Mouse (Mus musculus) monocyte, adult 2 months (primary cell): ENCODE results near the gene 4930548H24Rik.
"Not testable (repeated sequence)": the region's sequence is repeated elsewhere in the genome, so short reads cannot be mapped to it uniquely, and the experiment has no call there.

Source experiments
- DNase-seq, 2 experiments: peaks; one replicate each; pipeline ENCODE4 v3.0.0; 2022; ENCODE audit warnings: low spot score in 2 of 2, low read depth in 1 of 2

Gene 4930548H24Rik

GRCm38 (mm10) chr5:31485440-31485839, at the start of gene 4930548H24Rik:
Gene 4930548H24Rik, plus strand, starts transcription at chr5:31485740.
- DNase-seq, result no peak

DNA sequence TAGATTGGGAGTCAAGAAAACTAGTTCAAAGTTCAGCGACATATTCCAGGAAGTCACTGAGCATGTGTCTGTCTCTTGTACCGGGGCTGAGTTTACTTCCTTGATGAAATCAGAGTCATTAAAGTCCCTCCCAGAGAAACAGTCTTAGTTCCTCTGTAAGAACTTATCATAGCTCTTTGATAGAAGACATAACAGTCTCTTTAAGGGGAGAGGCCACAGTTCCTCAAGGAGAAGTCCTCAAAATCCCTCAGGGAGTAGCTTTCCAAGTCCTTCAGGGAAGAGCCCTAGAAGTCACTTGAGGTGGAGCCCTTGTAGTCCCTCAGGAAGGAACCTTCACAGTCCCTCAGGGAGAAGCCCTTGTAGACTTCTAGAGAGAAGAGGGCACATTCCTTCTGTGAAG, 34.2 kb upstream of the 4930548H24Rik start:
- no peak for DNase-seq

GRCm38 (mm10) chr5:31451878-31452561, 33.5 kb upstream of the 4930548H24Rik start, which contains the start of gene Zfp512:
Gene Zfp512, plus strand, starts transcription at chr5:31452431.
- DNase-seq, result peak; percentile 68 to 76

DNA sequence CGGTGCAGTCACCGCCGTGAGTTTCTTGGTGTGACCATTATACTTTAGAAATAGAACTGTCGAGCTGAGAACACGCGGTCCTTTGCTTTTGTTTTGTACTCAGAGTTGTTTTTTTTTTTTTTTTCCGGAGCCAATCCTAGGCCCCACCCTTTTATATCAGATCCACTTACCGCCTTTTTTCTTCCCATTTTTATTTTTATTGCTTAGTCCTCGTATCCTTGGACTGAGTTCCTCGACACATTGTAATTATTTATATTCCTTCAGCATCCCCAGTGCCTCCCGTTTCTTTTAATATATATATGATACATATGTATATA, 33.0 kb upstream of the 4930548H24Rik start:
- no peak for DNase-seq

- no peak for DNase-seq
Measured at GRCm38 (mm10) chr5:31452886-31453410, 32.6 kb upstream of the 4930548H24Rik start.

DNA sequence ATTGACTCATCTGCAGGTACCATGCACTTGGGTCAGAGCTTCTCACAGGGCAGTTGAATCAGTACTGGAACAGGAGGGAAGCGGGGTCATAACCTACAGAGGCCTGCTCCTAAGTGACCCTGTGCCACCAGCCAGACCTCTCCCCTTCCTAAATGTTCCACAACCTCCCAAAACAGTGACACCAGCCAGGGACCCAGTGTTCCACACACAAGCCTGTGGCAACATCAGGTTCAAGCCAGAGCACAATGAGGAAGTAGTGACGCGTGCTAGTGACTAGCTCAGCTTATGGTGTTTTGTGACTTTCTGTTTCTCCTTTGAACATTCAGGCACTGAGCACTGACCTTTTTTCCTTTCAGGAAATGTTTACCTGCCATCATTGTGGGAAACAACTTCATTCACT, 17.7 kb upstream of the 4930548H24Rik start:
- peak in 1 of 2 experiments; percentile 32 for DNase-seq

- DNase-seq, result no peak
Measured at GRCm38 (mm10) chr5:31469711-31470110, 15.8 kb upstream of the 4930548H24Rik start.

DNA sequence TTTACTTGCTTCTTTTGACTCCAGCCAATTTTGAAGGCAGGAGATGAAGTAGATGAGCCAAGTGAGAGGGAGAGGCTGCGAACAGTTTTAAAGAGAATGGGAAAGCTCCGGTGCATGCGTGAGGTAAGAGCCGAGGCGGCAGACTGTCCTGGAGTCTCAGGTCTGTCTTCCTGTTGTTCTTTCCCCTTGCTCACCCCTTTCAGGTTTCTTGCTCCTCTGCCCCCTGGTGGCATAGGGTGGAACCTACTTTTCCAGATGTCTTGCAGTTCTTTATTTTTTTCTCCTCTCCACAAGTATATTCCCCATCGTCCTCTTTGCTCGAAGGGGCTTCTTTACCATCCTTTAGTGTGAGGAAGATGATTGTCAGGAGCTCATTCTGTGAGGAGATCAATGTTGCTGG, 15.2 kb upstream of the 4930548H24Rik start:
- DNase-seq, result peak in 1 of 2 experiments; percentile 32

DNA sequence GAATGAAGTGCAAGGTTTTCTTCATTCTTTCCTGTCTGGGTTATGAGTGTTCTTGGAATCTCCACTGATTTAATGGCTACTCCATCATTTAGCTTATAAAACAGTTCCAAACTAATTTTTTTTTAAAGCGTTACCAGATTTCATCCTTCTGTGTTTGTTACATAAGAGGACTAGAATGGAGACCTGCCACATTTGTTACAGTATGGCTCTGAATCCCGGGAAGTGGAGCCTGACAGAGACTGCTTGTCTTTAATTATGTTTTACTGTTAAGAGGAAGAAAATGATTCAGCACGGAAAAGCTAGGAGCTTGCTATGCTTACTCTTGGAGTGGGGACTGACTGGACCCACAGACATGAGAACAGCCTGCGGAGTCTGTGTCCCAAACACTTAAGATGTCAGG, 5.0 kb upstream of the 4930548H24Rik start:
- no peak for DNase-seq

GRCm38 (mm10) chr5:31487889-31488288, 2.3 kb downstream of the 4930548H24Rik start:
- peak in 1 of 2 experiments; percentile 5 for DNase-seq

- no peak for DNase-seq
Measured at GRCm38 (mm10) chr5:31489116-31489769, 3.7 kb downstream of the 4930548H24Rik start.

- DNase-seq, result no peak
Measured at GRCm38 (mm10) chr5:31492031-31492430, 6.5 kb downstream of the 4930548H24Rik start.

DNA sequence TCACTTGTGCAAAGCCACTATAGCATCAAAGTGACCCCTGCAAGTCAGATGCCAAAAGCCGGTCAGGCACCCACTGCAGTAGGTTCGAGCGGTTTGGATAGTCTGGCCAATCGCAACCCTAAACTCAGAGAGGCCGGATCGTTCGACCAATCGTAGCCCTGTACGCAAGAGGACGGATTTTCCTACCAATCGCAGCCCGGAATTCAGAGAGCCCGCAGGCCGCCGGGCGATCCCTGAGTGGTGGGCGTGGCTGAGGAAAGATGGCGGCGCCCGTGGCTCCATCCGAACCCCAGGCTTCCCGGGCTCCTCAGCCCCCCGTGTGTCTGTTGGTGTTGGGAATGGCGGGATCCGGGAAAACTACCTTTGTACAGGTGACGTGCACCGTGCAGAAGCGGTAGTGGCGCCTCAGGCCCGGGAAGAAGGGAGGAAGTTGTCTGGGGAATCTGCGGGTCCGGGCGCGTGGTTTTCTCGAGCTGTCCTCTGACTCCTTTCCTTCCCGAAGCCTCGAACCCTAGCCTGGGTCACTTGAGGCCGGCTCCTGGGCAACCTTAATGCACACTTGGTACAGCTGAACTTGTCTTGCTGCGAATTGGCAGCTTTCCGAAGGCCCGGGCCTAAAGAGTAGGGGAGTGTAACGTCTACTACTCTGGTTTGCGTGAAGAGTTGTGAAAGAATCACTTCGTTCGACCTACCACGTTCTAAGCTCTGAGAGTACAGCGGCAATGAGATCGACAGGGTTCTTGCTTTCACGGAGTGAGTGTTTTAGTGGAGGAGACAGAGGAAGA, 9.2 kb downstream of the 4930548H24Rik start, which contains the start of gene Gpn1:
TSS of gene Gpn1 (plus strand) at position 229 of the 785 bp plus-strand sequence.
- peak; percentile 59 to 73 for DNase-seq

DNA sequence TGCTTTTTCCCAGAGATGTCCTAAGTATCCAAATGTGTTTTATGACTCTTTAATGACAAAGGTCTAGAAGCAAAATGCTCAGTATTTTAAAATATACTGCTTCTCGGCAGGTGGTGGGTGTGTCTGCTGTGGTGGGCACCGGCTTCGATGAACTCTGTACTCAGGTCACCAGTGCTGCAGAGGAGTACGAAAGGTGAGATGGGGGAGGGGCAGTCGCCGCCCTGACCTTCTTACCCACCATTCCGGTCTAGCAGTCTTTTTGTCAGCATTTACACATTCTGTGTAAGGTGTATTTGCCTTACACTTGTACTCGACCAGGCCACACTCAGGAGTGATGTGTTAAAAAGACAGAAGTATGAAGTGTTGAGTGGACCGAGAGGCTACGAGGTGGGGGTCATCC, 19.3 kb downstream of the 4930548H24Rik start:
- no peak for DNase-seq

- peak; percentile 9 to 13 for DNase-seq
Measured at GRCm38 (mm10) chr5:31512481-31512880, 26.9 kb downstream of the 4930548H24Rik start.

DNA sequence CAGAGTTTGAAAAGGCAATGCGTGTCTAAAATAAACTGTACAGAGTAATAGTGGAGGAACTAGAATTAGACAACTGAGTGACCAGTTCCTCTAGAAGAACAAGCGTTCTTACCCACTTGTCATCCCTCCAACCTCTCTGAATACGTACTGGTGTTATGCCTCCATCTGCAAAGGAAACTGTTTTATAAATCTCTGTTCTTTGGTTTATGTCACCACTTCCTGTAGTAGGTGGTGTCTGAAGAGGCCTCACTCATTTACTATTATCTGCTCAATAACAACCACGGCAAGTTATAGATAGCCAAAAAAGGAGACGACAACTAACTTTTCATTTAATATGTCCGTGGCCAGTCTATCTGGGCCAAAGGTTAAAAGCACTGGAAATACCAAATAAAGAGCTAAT, 35.0 kb downstream of the 4930548H24Rik start:
- no peak for DNase-seq

DNA sequence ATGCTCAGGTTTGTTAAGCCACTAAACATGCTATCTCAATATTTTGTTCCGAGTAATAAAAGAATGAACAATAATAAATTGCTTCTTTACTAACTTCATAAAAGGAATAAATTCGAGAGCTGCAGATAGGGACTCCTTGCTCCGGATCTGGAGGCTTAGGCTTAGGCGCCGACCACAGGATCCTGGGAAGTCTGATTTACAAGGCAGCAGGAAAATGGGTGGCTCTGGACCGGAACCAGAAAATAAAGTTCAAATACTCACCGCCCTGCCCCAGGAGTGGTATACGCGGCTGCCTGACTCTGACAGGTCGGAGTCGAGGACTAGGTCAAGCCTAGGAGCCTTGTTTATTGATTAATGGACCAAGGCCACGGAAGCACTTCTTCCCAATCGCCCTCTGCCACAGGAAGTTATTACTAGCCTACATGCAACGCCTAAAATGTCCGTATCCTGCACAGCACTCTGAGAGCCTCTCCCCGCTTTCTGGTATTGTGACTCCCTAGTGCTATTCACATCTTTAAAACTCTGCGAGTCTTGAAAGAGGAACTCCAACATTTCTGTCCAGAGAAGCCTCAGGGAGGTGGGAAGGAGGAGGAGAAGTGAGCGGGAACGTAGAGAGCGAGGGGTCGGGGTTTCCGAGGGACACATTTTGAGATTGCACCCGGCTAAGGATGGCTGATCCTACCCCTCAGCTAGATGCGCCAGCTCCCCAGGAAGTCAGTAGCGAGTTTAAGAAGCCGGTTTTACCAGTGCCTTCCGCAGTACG, 41.0 kb downstream of the 4930548H24Rik start, which contains the start of gene Slc4a1ap:
TSS of gene Slc4a1ap (plus strand) at position 642 of the 763 bp plus-strand sequence.
- DNase-seq, result peak; percentile 60 to 75

- no peak for DNase-seq
Measured at GRCm38 (mm10) chr5:31527117-31527680, 41.7 kb downstream of the 4930548H24Rik start.

DNA sequence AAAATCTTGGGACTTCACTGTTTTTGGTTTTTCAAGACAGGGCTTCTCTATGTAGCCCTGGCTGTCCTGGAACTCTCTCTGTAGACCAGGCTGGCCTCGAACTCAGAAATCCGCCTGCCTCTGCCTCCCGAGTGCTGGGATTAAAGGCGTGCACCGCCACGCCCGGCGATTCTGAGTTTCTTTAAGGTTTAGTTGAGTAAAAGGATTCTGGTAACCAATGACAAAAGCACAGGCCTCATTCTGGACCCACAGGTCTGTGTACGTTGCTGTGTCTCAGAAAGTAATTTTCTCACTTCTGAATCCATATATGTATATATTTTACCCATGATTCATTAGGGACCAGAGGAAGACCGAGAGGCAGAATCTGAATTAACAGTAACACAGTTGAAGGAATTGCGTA, 42.2 kb downstream of the 4930548H24Rik start, which contains the start of gene Supt7l:
TSS of gene Supt7l (minus strand) at position 101 of the 400 bp plus-strand sequence.
- DNase-seq, result not testable (repeated sequence)

DNA sequence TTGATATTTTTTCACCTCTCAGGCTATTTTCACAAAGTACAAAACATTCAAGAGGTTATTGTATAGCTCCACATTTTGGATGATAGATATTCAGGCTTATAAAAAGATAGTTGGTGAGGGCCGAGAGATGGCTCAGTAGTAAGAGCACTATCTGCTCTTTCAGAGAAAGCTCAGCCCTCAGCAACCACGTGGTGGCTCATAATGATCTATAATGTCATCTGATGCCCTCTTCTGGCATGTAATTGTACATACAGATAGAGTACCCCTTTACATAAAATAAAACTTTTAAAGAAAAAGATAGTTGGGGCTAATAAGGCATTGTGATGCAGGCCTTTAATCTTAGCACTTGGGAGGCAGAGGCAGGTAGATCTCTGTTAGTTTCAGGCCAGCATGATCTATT, 43.0 kb downstream of the 4930548H24Rik start:
- DNase-seq, result no peak
